Mouse (Mus musculus) CH12.LX (cell line): Measurements from ENCODE around the gene Map4k3. TPM values are rescaled to one million over a fixed set of nuclear protein-coding genes. Genes with fewer than 3 reads are reported as not detected.

Source experiments
- DNase-seq: peaks from one replicate; pipeline ENCODE4 v3.0.0-alpha.2; 2013; ENCODE audit errors: extremely low read depth
- H3K27ac ChIP-seq: 2 replicates; pipeline ENCODE4 v1.5.1; 2012; ENCODE audit warnings: low read depth, mild to moderate bottlenecking, control low read depth, moderate library complexity; ENCODE audit not compliant: insufficient read depth
- H3K27me3 ChIP-seq: replicated peaks from 2 replicates; pipeline ENCODE3; 2012; ENCODE audit warnings: inconsistent platforms
- H3K36me3 ChIP-seq, 2 experiments: replicated peaks in 1 of 2; 2 replicates each; pipeline versions ENCODE3 to v1.6.1; 2012; ENCODE audit warnings: inconsistent platforms in 1 of 2, low read length in 1 of 2, mild to moderate bottlenecking in 1 of 2, mixed read lengths in 1 of 2, moderate library complexity in 1 of 2; ENCODE audit not compliant: control insufficient read depth in 1 of 2, insufficient read depth in 1 of 2
- H3K4me1 ChIP-seq, 2 experiments: 2 replicates each; pipeline ENCODE4 v1.6.1; 2012; ENCODE audit warnings: inconsistent platforms in 1 of 2, moderate library complexity in 1 of 2; ENCODE audit not compliant: insufficient read depth in 2 of 2, control insufficient read depth in 1 of 2
- H3K4me2 ChIP-seq: 2 replicates; pipeline ENCODE4 v1.6.1; 2012; ENCODE audit warnings: low read depth, mild to moderate bottlenecking, control low read depth; ENCODE audit not compliant: poor library complexity, insufficient read depth, severe bottlenecking
- H3K4me3 ChIP-seq, 3 experiments: fragments of 150-350 bp in 1 of 3; sonication (generic) in 1 of 3; replicated peaks in 1 of 3; 2 replicates each; pipeline versions ENCODE3 to v1.5.1; 2011 to 2012; ENCODE audit warnings: low read depth in 2 of 3, low read length in 2 of 3, mild to moderate bottlenecking in 2 of 3, moderate library complexity in 2 of 3, control low read depth in 1 of 3, improper control_type of control experiment in 1 of 3, inconsistent platforms in 1 of 3, mixed read lengths in 1 of 3; ENCODE audit not compliant: poor library complexity in 1 of 3
- H3K79me2 ChIP-seq: replicated peaks from 2 replicates; pipeline ENCODE4 v1.6.1; 2012; ENCODE audit warnings: mild to moderate bottlenecking, moderate library complexity; ENCODE audit not compliant: control insufficient read depth, poor library complexity, insufficient read depth, severe bottlenecking; ENCODE audit errors: extremely low read depth
- H3K9ac ChIP-seq: 2 replicates; pipeline ENCODE4 v1.6.1; 2012; ENCODE audit warnings: low read depth, mild to moderate bottlenecking, control low read depth, moderate library complexity; ENCODE audit not compliant: insufficient read depth
- H3K9me3 ChIP-seq: replicated peaks from 2 replicates; pipeline ENCODE3; 2012; ENCODE audit warnings: low read length, inconsistent platforms, mixed read lengths
- CHD1 ChIP-seq: IDR thresholded peaks from 2 replicates; pipeline ENCODE4 v1.6.1; 2012; ENCODE audit warnings: low read depth, low read length, improper control_type of control experiment, inconsistent platforms
- CTCF ChIP-seq, 2 experiments: IDR thresholded peaks in 1 of 2; conservative IDR thresholded peaks in 1 of 2; 2 replicates each; pipeline ENCODE4 v1.5.1; 2011 to 2012; ENCODE audit warnings: low read depth in 2 of 2, low read length in 2 of 2, improper control_type of control experiment in 1 of 2, inconsistent platforms in 1 of 2, mild to moderate bottlenecking in 1 of 2, moderate library complexity in 1 of 2
- E2F4 ChIP-seq: IDR thresholded peaks from 2 replicates; pipeline ENCODE4 v1.6.1; 2011; ENCODE audit warnings: low read depth, low read length, improper control_type of control experiment; ENCODE audit not compliant: insufficient replicate concordance
- ELF1 ChIP-seq: IDR thresholded peaks from 2 replicates; pipeline ENCODE4 v1.6.1; 2014; ENCODE audit warnings: low read depth, mild to moderate bottlenecking, inconsistent platforms, low read length, improper control_type of control experiment
- EP300 ChIP-seq: IDR thresholded peaks from 2 replicates; pipeline ENCODE4 v1.6.1; 2011; ENCODE audit warnings: low read length, improper control_type of control experiment
- GABPA ChIP-seq: IDR thresholded peaks from 2 replicates; pipeline ENCODE4 v1.6.1; 2012; ENCODE audit warnings: low read depth, low read length, improper control_type of control experiment, inconsistent platforms; ENCODE audit not compliant: insufficient replicate concordance
- IRF4 ChIP-seq: IDR thresholded peaks from 2 replicates; pipeline ENCODE4 v1.6.1; 2014; ENCODE audit warnings: low read depth, mild to moderate bottlenecking, inconsistent platforms, low read length, improper control_type of control experiment
- JUND ChIP-seq: conservative IDR thresholded peaks from 2 replicates; pipeline ENCODE4 v1.6.1; 2011; ENCODE audit warnings: low read depth, low read length, improper control_type of control experiment
- MEF2A ChIP-seq: IDR thresholded peaks from 2 replicates; pipeline ENCODE4 v1.6.1; 2014; ENCODE audit warnings: low read depth, mild to moderate bottlenecking, inconsistent platforms, low read length, improper control_type of control experiment, borderline replicate concordance
- MYC ChIP-seq: IDR thresholded peaks from 2 replicates; pipeline ENCODE4 v1.6.1; 2011; ENCODE audit warnings: low read depth, mild to moderate bottlenecking, improper control_type of control experiment, low read length
- SMC3 ChIP-seq: IDR thresholded peaks from 2 replicates; pipeline ENCODE4 v1.6.1; 2011; ENCODE audit warnings: low read depth, low read length, improper control_type of control experiment
- TCF12 ChIP-seq: IDR thresholded peaks from 2 replicates; pipeline ENCODE4 v1.6.1; 2014; ENCODE audit warnings: low read depth, mild to moderate bottlenecking, inconsistent platforms, low read length, improper control_type of control experiment
- USF1 ChIP-seq: IDR thresholded peaks from 2 replicates; pipeline ENCODE4 v1.6.1; 2014; ENCODE audit warnings: low read depth, mild to moderate bottlenecking, inconsistent platforms, low read length, improper control_type of control experiment
- ZC3H11A ChIP-seq: IDR thresholded peaks from 2 replicates; pipeline ENCODE4 v1.6.1; 2012; ENCODE audit warnings: low read depth, mild to moderate bottlenecking, inconsistent platforms, low read length, improper control_type of control experiment
- ZNF384 ChIP-seq: IDR thresholded peaks from 2 replicates; pipeline ENCODE4 v1.6.1; 2012; ENCODE audit warnings: low read depth, low read length, improper control_type of control experiment, inconsistent platforms
- dilution Hi-C: fragments of 300-500 bp; cut with MboI; formaldehyde crosslinking; loops from 2 replicates; pipeline ENCODE4 v1.14.3; 2020; ENCODE audit warnings: low sequenced_read_pairs; ENCODE audit not compliant: extremely low pct_unique_long_range_greater_than_20kb, extremely low pct_ligation_motif_present
- in situ Hi-C: fragments of 300-500 bp; cut with MboI; formaldehyde crosslinking; loops from 3 replicates; pipeline ENCODE4 v1.14.3; 2019; ENCODE audit warnings: low sequenced_read_pairs, low pct_ligation_motif_present, low pct_unique_long_range_greater_than_20kb, mixed read lengths
- polyA plus RNA-seq: library from polyadenylated mRNA; unstranded; fragments of >175 nt; gene quantifications from 2 replicates; pipeline ENCODE4 v1.2.1, GENCODE M21; 2012; ENCODE audit warnings: low read depth; ENCODE audit not compliant: insufficient read length
- total RNA-seq, 2 experiments: library from RNA; depleted of rRNA; stranded (reverse); fragments of 300-350 nt in 1 of 2; fragments of >200 nt in 1 of 2; gene quantifications; 2 replicates each; pipeline ENCODE4 v1.2.3; 2012 to 2014

Map4k3 gene
- total and polyA plus RNA-seq, 3 experiments, result 2.7 to 4.3 (median 3.2) TPM

DNA sequence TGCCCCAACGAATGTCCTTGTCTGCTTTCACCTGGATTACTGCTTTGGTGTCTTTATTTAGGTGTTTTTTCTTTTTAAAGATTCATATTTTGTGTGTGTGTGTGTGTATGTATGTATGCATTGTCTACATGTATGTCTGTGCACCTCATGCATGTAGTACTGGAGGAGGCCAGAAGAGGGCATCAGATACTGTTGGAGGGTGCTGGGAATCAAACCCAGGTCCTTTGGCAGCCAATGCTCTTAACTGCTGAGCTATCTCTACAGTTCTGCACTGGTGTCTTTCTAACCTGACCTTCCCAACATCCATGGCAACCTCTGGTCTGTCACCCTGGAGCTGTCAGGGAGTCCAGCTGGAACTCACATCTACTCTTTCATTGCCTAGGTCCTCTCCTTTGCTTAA lies 41.8 kb upstream of the Map4k3 start:
- Histone ChIP-seq H3K4me1 (peaks cover 0 to 13% of the 10 kb centered on the region in 2 experiments; a peak in 2 of 4 replicates), H3K27me3 (peaks cover 63% of the 10 kb centered on the region), H3K36me3 (no peaks in the 10 kb centered on the region), H3K9me3 (peaks cover 28% of the 10 kb centered on the region), H3K4me2 (no peak overlapping the region), H3K27ac (no peak overlapping the region), H3K9ac (no peak overlapping the region), H3K79me2 (no peaks in the 10 kb centered on the region), H3K4me3 (no peak overlapping the region)
- TF ChIP-seq CHD1 (no peak), ZC3H11A (no peak), CTCF (conservative IDR thresholded peaks at IDR 0.05 in 1 of 2, IDR thresholded peaks at IDR 0.05 in 1 of 2; ENCODE audit: low read depth in 2 of 2, low read length in 2 of 2) (0 out of 4 replicates have a peak, but pooled peaks of 1 of the 2 experiments have one; percentile 15), MEF2A (no peak), ELF1 (no peak), SMC3 (no peak), ZNF384 (no peak), JUND (no peak)
- dilution Hi-C loops, result no loop called here
- no peak for DNase-seq
- in situ Hi-C loops, result no loop called here

DNA sequence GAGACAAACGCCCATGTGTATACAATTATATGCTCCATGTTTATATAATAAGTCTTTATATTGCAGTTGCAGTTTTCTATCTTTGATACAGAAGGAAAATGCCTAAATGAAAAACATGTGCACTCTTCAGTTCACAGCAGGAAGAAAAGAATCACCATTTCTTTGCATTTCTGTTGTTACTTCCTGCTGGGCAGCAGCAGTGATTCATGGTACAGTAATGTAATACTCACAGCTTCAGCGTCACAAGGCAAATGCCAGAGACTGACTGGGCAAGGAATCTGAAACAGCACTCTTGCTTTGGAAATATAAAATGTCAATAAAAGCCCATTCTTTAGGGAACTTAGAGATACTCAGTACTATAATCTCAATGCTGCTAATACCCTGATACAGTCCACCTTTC lies 36.9 kb upstream of the Map4k3 start:
- dilution Hi-C loops (no loop called here), in situ Hi-C loops (no loop called here)
- Histone ChIP-seq H3K4me1 (peaks cover 3 to 4% of the 10 kb centered on the region in 2 experiments; a peak in 1 of 4 replicates), H3K27me3 (peaks cover 29% of the 10 kb centered on the region), H3K4me2 (no peak overlapping the region), H3K27ac (no peak overlapping the region), H3K79me2 (no peaks in the 10 kb centered on the region), H3K9ac (no peak overlapping the region), H3K36me3 (no peaks in the 10 kb centered on the region), H3K9me3 (peaks cover 21% of the 10 kb centered on the region), H3K4me3 (no peak overlapping the region)
- TF ChIP-seq E2F4 (no peak), USF1 (no peak), EP300 (no peak), JUND (no peak), TCF12 (no peak), MEF2A (no peak), IRF4 (no peak), ELF1 (no peak), MYC (no peak), GABPA (no peak), SMC3 (no peak)
- DNase-seq, result no peak
